Mouse (Mus musculus): ENCODE data around the gene Stxbp6. TPM values are rescaled to one million over a fixed set of nuclear protein-coding genes. Genes with fewer than 3 reads are reported as not detected.

The Stxbp6 gene
- total and polyA plus RNA-seq, 3 experiments: not detected

- TF ChIP-seq MAZ (IDR thresholded peaks at IDR 0.05; ENCODE audit: low read depth, low read length) (no peak), MXI1 (IDR thresholded peaks at IDR 0.05; ENCODE audit: low read depth, low read length) (no peak), CTCF (conservative IDR thresholded peaks at IDR 0.05 in 1 of 2, IDR thresholded peaks at IDR 0.05 in 1 of 2; ENCODE audit: low read depth in 2 of 2, low read length in 2 of 2) (no peak), PAX5 (IDR thresholded peaks at IDR 0.05; ENCODE audit: low read length) (no peak), POLR2AphosphoS2 (IDR thresholded peaks at IDR 0.05; ENCODE audit: low read depth, low read length) (no peak), GABPA (IDR thresholded peaks at IDR 0.05; ENCODE audit: insufficient replicate concordance, low read depth, low read length) (no peak), MAFK (IDR thresholded peaks at IDR 0.05; ENCODE audit: insufficient replicate concordance, low read length) (no peak), KAT2A (IDR thresholded peaks at IDR 0.05; ENCODE audit: insufficient replicate concordance, low read length) (no peak), MYC (IDR thresholded peaks at IDR 0.05; ENCODE audit: low read depth, low read length) (no peak), TCF12 (IDR thresholded peaks at IDR 0.05; ENCODE audit: low read depth, low read length) (no peak), UBTF (IDR thresholded peaks at IDR 0.05; ENCODE audit: low read depth, low read length) (no peak), CHD2 (IDR thresholded peaks at IDR 0.05; ENCODE audit: low read length) (no peak), ZMIZ1 (IDR thresholded peaks at IDR 0.05; ENCODE audit: low read depth, low read length) (no peak), MAX (IDR thresholded peaks at IDR 0.05; ENCODE audit: low read length) (no peak), SIN3A (IDR thresholded peaks at IDR 0.05; ENCODE audit: low read length) (no peak), USF2 (conservative IDR thresholded peaks at IDR 0.05; ENCODE audit: low read depth, low read length) (no peak), USF1 (IDR thresholded peaks at IDR 0.05; ENCODE audit: low read depth, low read length) (no peak)
- no peak overlapping the region for H3K4me3 ChIP-seq (replicated peaks in 1 of 3; ENCODE audit: low read depth in 2 of 3, low read length in 2 of 3, poor library complexity in 1 of 3)
- in situ Hi-C loops (cut with MboI; ENCODE audit: low pct_ligation_motif_present, low pct_unique_long_range_greater_than_20kb, low sequenced_read_pairs): no loop called here
- H3K9me3 ChIP-seq (replicated peaks; ENCODE audit: low read length): peaks cover 43% of the 10 kb centered on the region
- no peaks in the 10 kb centered on the region for H3K27me3 ChIP-seq (replicated peaks)
- dilution Hi-C loops (cut with MboI; ENCODE audit: extremely low pct_ligation_motif_present, extremely low pct_unique_long_range_greater_than_20kb, low sequenced_read_pairs): no loop called here
- H3K27ac ChIP-seq (ENCODE audit: insufficient read depth, low read depth): no peak overlapping the region
- DNase-seq (ENCODE audit: extremely low read depth): no peak
- H3K79me2 ChIP-seq (replicated peaks; ENCODE audit: control insufficient read depth, extremely low read depth, insufficient read depth, poor library complexity, severe bottlenecking): no peaks in the 10 kb centered on the region
- no peaks in the 10 kb centered on the region for H3K36me3 ChIP-seq (replicated peaks in 1 of 2; ENCODE audit: control insufficient read depth in 1 of 2, insufficient read depth in 1 of 2, low read length in 1 of 2)
- H3K4me1 ChIP-seq (ENCODE audit: control insufficient read depth in 1 of 2, insufficient read depth in 2 of 2): no peaks in the 10 kb centered on the region
- no peak overlapping the region for H3K4me2 ChIP-seq (ENCODE audit: insufficient read depth, low read depth, poor library complexity, severe bottlenecking)
- no peak overlapping the region for H3K9ac ChIP-seq (ENCODE audit: insufficient read depth, low read depth)
These were observed 77.6 kb downstream of the Stxbp6 start for GRCm38 (mm10) chr12:44996897-44997296.

GRCm38 (mm10) chr12:44996274-44996673 is 78.2 kb downstream of the Stxbp6 start:
- H3K27me3 ChIP-seq (replicated peaks): no peaks in the 10 kb centered on the region
- dilution Hi-C loops (cut with MboI; ENCODE audit: extremely low pct_ligation_motif_present, extremely low pct_unique_long_range_greater_than_20kb, low sequenced_read_pairs) (no loop called here), in situ Hi-C loops (cut with MboI; ENCODE audit: low pct_ligation_motif_present, low pct_unique_long_range_greater_than_20kb, low sequenced_read_pairs) (no loop called here)
- H3K9ac ChIP-seq (ENCODE audit: insufficient read depth, low read depth): no peak overlapping the region
- no peaks in the 10 kb centered on the region for H3K36me3 ChIP-seq (replicated peaks in 1 of 2; ENCODE audit: control insufficient read depth in 1 of 2, insufficient read depth in 1 of 2, low read length in 1 of 2)
- no peak overlapping the region for H3K4me3 ChIP-seq (replicated peaks in 1 of 3; ENCODE audit: low read depth in 2 of 3, low read length in 2 of 3, poor library complexity in 1 of 3)
- H3K79me2 ChIP-seq (replicated peaks; ENCODE audit: control insufficient read depth, extremely low read depth, insufficient read depth, poor library complexity, severe bottlenecking): no peaks in the 10 kb centered on the region
- H3K4me2 ChIP-seq (ENCODE audit: insufficient read depth, low read depth, poor library complexity, severe bottlenecking): no peak overlapping the region
- no peaks in the 10 kb centered on the region for H3K4me1 ChIP-seq (ENCODE audit: control insufficient read depth in 1 of 2, insufficient read depth in 2 of 2)
- H3K9me3 ChIP-seq (replicated peaks; ENCODE audit: low read length): peaks cover 37% of the 10 kb centered on the region
- no peak overlapping the region for H3K27ac ChIP-seq (ENCODE audit: insufficient read depth, low read depth)
- DNase-seq (ENCODE audit: extremely low read depth): no peak
- TF ChIP-seq E2F4 (IDR thresholded peaks at IDR 0.05; ENCODE audit: insufficient replicate concordance, low read depth, low read length): no peak
- TF ChIP-seq MAFK (IDR thresholded peaks at IDR 0.05; ENCODE audit: insufficient replicate concordance, low read length): no peak
- TF ChIP-seq GABPA (IDR thresholded peaks at IDR 0.05; ENCODE audit: insufficient replicate concordance, low read depth, low read length): no peak
- no peak for TF ChIP-seq BHLHE40 (IDR thresholded peaks at IDR 0.05; ENCODE audit: low read depth, low read length)
- TF ChIP-seq ZKSCAN1 (IDR thresholded peaks at IDR 0.05; ENCODE audit: borderline replicate concordance, low read depth, low read length): no peak
- TF ChIP-seq USF1 (IDR thresholded peaks at IDR 0.05; ENCODE audit: low read depth, low read length): no peak
- no peak for TF ChIP-seq MYC (IDR thresholded peaks at IDR 0.05; ENCODE audit: low read depth, low read length)
- TF ChIP-seq JUND (conservative IDR thresholded peaks at IDR 0.05; ENCODE audit: low read depth, low read length): no peak
- TF ChIP-seq UBTF (IDR thresholded peaks at IDR 0.05; ENCODE audit: low read depth, low read length): no peak
- no peak for TF ChIP-seq USF2 (conservative IDR thresholded peaks at IDR 0.05; ENCODE audit: low read depth, low read length)
- no peak for TF ChIP-seq POLR2AphosphoS2 (IDR thresholded peaks at IDR 0.05; ENCODE audit: low read depth, low read length)
- TF ChIP-seq IRF4 (IDR thresholded peaks at IDR 0.05; ENCODE audit: low read depth, low read length): no peak
- TF ChIP-seq CHD1 (IDR thresholded peaks at IDR 0.05; ENCODE audit: low read depth, low read length): no peak
- no peak for TF ChIP-seq CTCF (conservative IDR thresholded peaks at IDR 0.05 in 1 of 2, IDR thresholded peaks at IDR 0.05 in 1 of 2; ENCODE audit: low read depth in 2 of 2, low read length in 2 of 2)
- TF ChIP-seq RCOR1 (conservative IDR thresholded peaks at IDR 0.05; ENCODE audit: low read depth, low read length): no peak
- TF ChIP-seq JUN (IDR thresholded peaks at IDR 0.05; ENCODE audit: insufficient read depth, low read depth, low read length): no peak

All from CH12.LX (cell line).